Mouse (Mus musculus) heart, embryonic 13.5 days (tissue): ENCODE measurements around the gene Gm5134. TPM values are rescaled to one million over a fixed set of nuclear protein-coding genes. Genes with fewer than 3 reads are reported as not detected.

Experiments used
- ATAC-seq: fragments of 200-750 bp; cut with Nextera tagmentation; 2 replicates; pipeline ENCODE4 v1.8.0; 2017; ENCODE audit warnings: moderate TSS enrichment; ENCODE audit not compliant: insufficient number of reproducible peaks, low FRiP score, low TSS enrichment; ENCODE audit errors: extremely low read depth
- H3K27ac ChIP-seq: fragments of 300-500 bp; sonication (generic); replicated peaks from 2 replicates; pipeline ENCODE4 v1.5.1; 2015; ENCODE audit warnings: moderate library complexity, mild to moderate bottlenecking, inconsistent platforms
- H3K27me3 ChIP-seq: fragments of 300-500 bp; sonication (generic); replicated peaks from 2 replicates; pipeline ENCODE4 v1.6.1; 2015; ENCODE audit warnings: mild to moderate bottlenecking, inconsistent platforms
- H3K36me3 ChIP-seq: fragments of 300-500 bp; sonication (generic); 2 replicates; pipeline ENCODE4 v1.6.1; 2015; ENCODE audit warnings: mild to moderate bottlenecking, inconsistent platforms
- H3K4me1 ChIP-seq: fragments of 300-500 bp; sonication (generic); 2 replicates; pipeline ENCODE4 v1.6.1; 2015; ENCODE audit warnings: inconsistent platforms
- H3K4me2 ChIP-seq: fragments of 300-500 bp; sonication (generic); 2 replicates; pipeline ENCODE4 v1.6.1; 2015; ENCODE audit warnings: inconsistent platforms, mild to moderate bottlenecking, moderate library complexity
- H3K4me3 ChIP-seq: fragments of 300-500 bp; sonication (generic); 2 replicates; pipeline ENCODE4 v1.5.1; 2015; ENCODE audit warnings: moderate library complexity, mild to moderate bottlenecking, inconsistent platforms
- H3K9ac ChIP-seq: fragments of 300-500 bp; sonication (generic); 2 replicates; pipeline ENCODE4 v1.6.1; 2015; ENCODE audit warnings: inconsistent platforms, mild to moderate bottlenecking, moderate library complexity
- H3K9me3 ChIP-seq: fragments of 300-500 bp; sonication (generic); 2 replicates; pipeline ENCODE4 v1.6.1; 2016; ENCODE audit warnings: inconsistent platforms
- WGBS: fragments of 180-500 bp; shearing (Covaris S2); methylation state at CpG from one replicate; pipeline ENCODE4 v1.1.7; 2015; ENCODE audit warnings: mixed read lengths; 5-methylcytosine and 5-hydroxymethylcytosine counted together
- polyA plus RNA-seq: library from polyadenylated mRNA; unstranded; fragments of >200 nt; fragmentation: Nextera tagmentation; extraction: Ambion mirVana; gene quantifications from 2 replicates; pipeline ENCODE4 v1.2.1, GENCODE M21; 2015

Gene Gm5134
- polyA plus RNA-seq, 1 experiment from 2014 or later = not detected

- no peak for ATAC-seq
- 55% methylated on average over 5 of the region's 5 CpGs for WGBS
- H3K36me3 ChIP-seq = peaks cover 4% of the 10 kb centered on the region; the same call in 1 of the 2 replicates
- H3K27ac ChIP-seq = no peak within 1 kb of the TSS
- H3K4me1 ChIP-seq = peaks cover 38% of the 10 kb centered on the region
- no peaks in the 10 kb centered on the region for H3K9me3 ChIP-seq
- peaks cover 18% of the 10 kb centered on the region for H3K27me3 ChIP-seq
- peak within 1 kb of the TSS; percentile 25 for H3K4me3 ChIP-seq
- peak within 1 kb of the TSS; percentile 32 for H3K4me2 ChIP-seq
- H3K9ac ChIP-seq = peak within 1 kb of the TSS; percentile 40; the same call in 1 of the 2 replicates
These were observed 13.8 kb upstream of the Gm5134 start, which contains the start of gene Gm867 for GRCm38 (mm10) chr10:75940520-75940919. Gm867 (minus strand) TSS chr10:75940672.

GRCm38 (mm10) chr10:75941042-75941824 is 13.1 kb upstream of the Gm5134 start:
- H3K4me3 ChIP-seq = no peak overlapping the region
- peaks cover 11% of the 10 kb centered on the region for H3K27me3 ChIP-seq
- H3K4me1 ChIP-seq = peaks cover 37% of the 10 kb centered on the region
- 65% methylated on average over 9 of the region's 9 CpGs for WGBS
- H3K9ac ChIP-seq = no peak overlapping the region
- ATAC-seq = no peak
- H3K27ac ChIP-seq = no peak overlapping the region
- H3K36me3 ChIP-seq = peaks cover 4% of the 10 kb centered on the region; the same call in 1 of the 2 replicates
- H3K4me2 ChIP-seq = no peak overlapping the region
- H3K9me3 ChIP-seq = no peaks in the 10 kb centered on the region

GRCm38 (mm10) chr10:75942736-75943477 is 11.4 kb upstream of the Gm5134 start, which contains the start of gene Vpreb3:
Vpreb3 (plus strand) TSS chr10:75943057.
- H3K9me3 ChIP-seq = no peaks in the 10 kb centered on the region
- H3K9ac ChIP-seq = no peak within 1 kb of the TSS
- WGBS = 71% methylated on average over 15 of the region's 15 CpGs
- H3K4me2 ChIP-seq = no peak within 1 kb of the TSS
- no peak for ATAC-seq
- H3K4me1 ChIP-seq = peaks cover 21% of the 10 kb centered on the region
- H3K27me3 ChIP-seq = no peaks in the 10 kb centered on the region
- peaks cover 4% of the 10 kb centered on the region; the same call in 1 of the 2 replicates for H3K36me3 ChIP-seq
- no peak within 1 kb of the TSS for H3K27ac ChIP-seq
- no peak within 1 kb of the TSS for H3K4me3 ChIP-seq

- no peaks in the 10 kb centered on the region; the same call in 1 of the 2 replicates for H3K36me3 ChIP-seq
- H3K27ac ChIP-seq = no peak overlapping the region
- no peak overlapping the region for H3K4me3 ChIP-seq
- no peak overlapping the region for H3K9ac ChIP-seq
- H3K9me3 ChIP-seq = no peaks in the 10 kb centered on the region
- peaks cover 16% of the 10 kb centered on the region for H3K4me1 ChIP-seq
- no peak overlapping the region for H3K4me2 ChIP-seq
- peaks cover 11% of the 10 kb centered on the region for H3K27me3 ChIP-seq
- ATAC-seq = no peak
- 33% methylated on average over 11 of the region's 11 CpGs for WGBS
These were observed 10.1 kb upstream of the Gm5134 start for GRCm38 (mm10) chr10:75944066-75944772.

- H3K4me1 ChIP-seq = peaks cover 15% of the 10 kb centered on the region
- no peak for ATAC-seq
- H3K4me3 ChIP-seq = no peak overlapping the region
- H3K27ac ChIP-seq = no peak overlapping the region
- no peaks in the 10 kb centered on the region for H3K9me3 ChIP-seq
- WGBS = 87% methylated on average over 7 of the region's 7 CpGs
- no peak overlapping the region for H3K4me2 ChIP-seq
- H3K9ac ChIP-seq = no peak overlapping the region
- no peaks in the 10 kb centered on the region for H3K36me3 ChIP-seq
- H3K27me3 ChIP-seq = peaks cover 21% of the 10 kb centered on the region
These were observed 9.1 kb upstream of the Gm5134 start for GRCm38 (mm10) chr10:75945213-75945612.

- no peak overlapping the region for H3K9ac ChIP-seq
- H3K36me3 ChIP-seq = no peaks in the 10 kb centered on the region
- no peak overlapping the region for H3K4me3 ChIP-seq
- no peak for ATAC-seq
- no peak overlapping the region for H3K27ac ChIP-seq
- peaks cover 15% of the 10 kb centered on the region for H3K4me1 ChIP-seq
- H3K9me3 ChIP-seq = no peaks in the 10 kb centered on the region
- peaks cover 28% of the 10 kb centered on the region for H3K27me3 ChIP-seq
- no peak overlapping the region for H3K4me2 ChIP-seq
- 76% methylated on average over 7 of the region's 7 CpGs for WGBS
These were observed 8.4 kb upstream of the Gm5134 start for GRCm38 (mm10) chr10:75945896-75946295.

GRCm38 (mm10) chr10:75948079-75948478 is 6.2 kb upstream of the Gm5134 start:
- H3K9ac ChIP-seq = no peak overlapping the region
- H3K9me3 ChIP-seq = no peaks in the 10 kb centered on the region
- no peaks in the 10 kb centered on the region for H3K36me3 ChIP-seq
- no peak overlapping the region for H3K27ac ChIP-seq
- H3K4me1 ChIP-seq = peaks cover 20% of the 10 kb centered on the region
- WGBS = 76% methylated on average over 5 of the region's 5 CpGs
- ATAC-seq = no peak
- no peak overlapping the region for H3K4me3 ChIP-seq
- peaks cover 39% of the 10 kb centered on the region for H3K27me3 ChIP-seq
- no peak overlapping the region for H3K4me2 ChIP-seq

GRCm38 (mm10) chr10:75949053-75950045 is 5.0 kb upstream of the Gm5134 start:
- no peak for ATAC-seq
- H3K36me3 ChIP-seq = no peaks in the 10 kb centered on the region
- WGBS = 81% methylated on average over 22 of the region's 22 CpGs
- peaks cover 51% of the 10 kb centered on the region for H3K27me3 ChIP-seq
- H3K9me3 ChIP-seq = no peaks in the 10 kb centered on the region
- H3K4me3 ChIP-seq = no peak overlapping the region
- H3K27ac ChIP-seq = no peak overlapping the region
- no peak overlapping the region for H3K9ac ChIP-seq
- H3K4me2 ChIP-seq = no peak overlapping the region
- H3K4me1 ChIP-seq = peaks cover 21% of the 10 kb centered on the region

- Histone ChIP-seq H3K9ac (peak overlapping the region; percentile 83), H3K9me3 (no peaks in the 10 kb centered on the region), H3K27me3 (peaks cover 56% of the 10 kb centered on the region), H3K4me3 (peak overlapping the region; percentile 58), H3K4me1 (peaks cover 19% of the 10 kb centered on the region), H3K4me2 (peak overlapping the region; percentile 95), H3K36me3 (no peaks in the 10 kb centered on the region), H3K27ac (no peak overlapping the region)
- under 1% methylated on average over 23 of the region's 23 CpGs for WGBS
- peak; percentile 39 for ATAC-seq
These were observed 3.5 kb upstream of the Gm5134 start for GRCm38 (mm10) chr10:75950791-75951210.

- Histone ChIP-seq H3K36me3 (no peaks in the 10 kb centered on the region), H3K9me3 (no peaks in the 10 kb centered on the region), H3K4me3 (peak overlapping the region; percentile 58), H3K27me3 (peaks cover 56% of the 10 kb centered on the region), H3K27ac (no peak overlapping the region), H3K4me1 (peaks cover 19% of the 10 kb centered on the region), H3K4me2 (peak overlapping the region; percentile 95), H3K9ac (peak overlapping the region; percentile 83)
- 4% methylated on average over 13 of the region's 13 CpGs for WGBS
- no peak for ATAC-seq
These were observed 2.8 kb upstream of the Gm5134 start for GRCm38 (mm10) chr10:75951424-75952050.
